In the genomic region with DNA sequence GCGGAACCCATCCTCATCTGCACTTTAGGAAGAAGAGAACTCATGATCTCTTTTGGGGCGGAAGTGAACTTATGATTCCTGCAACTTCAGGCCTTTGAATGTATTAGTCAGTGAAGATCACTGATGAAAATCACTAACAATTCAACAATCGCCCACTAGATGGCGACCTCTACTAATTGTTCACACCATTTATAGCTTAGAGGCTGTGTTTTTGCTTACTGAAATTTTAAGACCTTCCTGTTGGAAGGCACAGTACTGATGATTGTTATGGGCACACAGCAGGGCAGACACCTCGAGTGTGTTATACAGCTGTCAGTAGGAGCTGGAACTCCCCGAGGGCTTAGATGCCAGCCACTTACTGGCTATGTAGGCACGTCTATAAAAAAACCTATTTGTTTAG, we compare ENCODE assay signal across 9 mouse cellular contexts. TPM values are rescaled to one million over a fixed set of nuclear protein-coding genes. Genes with fewer than 3 reads are reported as not detected.
DNase-seq lines count a peak whose midpoint lies in the region; ATAC-seq and TF ChIP-seq lines count a peak whose summit lies in the region.
"Had no signal": no experiment of that assay in that cellular context is flagged by ENCODE, and none has a peak within 500 bp of the region (broad histone marks: within the 10 kb centered on the region; RNA-seq: fewer than 3 reads in every experiment).

No protein-coding gene starts in this region.

- H3K9me3 ChIP-seq in hindbrain, embryonic 11.5 days (ENCODE audit: control insufficient read depth, low read length) = no peaks in the 10 kb centered on the region
- no peaks in the 10 kb centered on the region for H3K9me3 ChIP-seq in lung, postnatal 0 days (ENCODE audit: low read length)

- ATAC-seq in erythroblast, adult 5-6 weeks (replicated peaks; ENCODE audit: low FRiP score, poor library complexity, severe bottlenecking) = peak; percentile 69
- ATAC-seq in hindbrain, embryonic 11.5 days (ENCODE audit: low FRiP score) = peak; percentile 66
- ATAC-seq in lung, postnatal 0 days = peak; percentile 44; the same call in 1 of the 2 replicates

- no peak overlapping the region for H3K4me3 ChIP-seq in hindbrain, embryonic 11.5 days (ENCODE audit: low read depth, low read length)
- H3K4me3 ChIP-seq in layer of hippocampus, adult 2 months = no peak overlapping the region
- no peak overlapping the region for H3K4me3 ChIP-seq in lung, postnatal 0 days (ENCODE audit: low read depth, low read length)

- 0 out of 2 replicates have a peak, but pooled peaks have one; percentile 26 for TF ChIP-seq EP300 in lung, postnatal 0 days (IDR thresholded peaks at IDR 0.05)

- no peak overlapping the region for H3K4me2 ChIP-seq in hindbrain, embryonic 11.5 days (replicated peaks; ENCODE audit: low read depth, low read length)
- H3K4me2 ChIP-seq in lung, postnatal 0 days (replicated peaks; ENCODE audit: low read depth, low read length) = no peak overlapping the region

- H3K27ac ChIP-seq in hindbrain, embryonic 11.5 days (ENCODE audit: low read depth, low read length) = no peak overlapping the region
- no peak overlapping the region for H3K27ac ChIP-seq in layer of hippocampus, adult 2 months
- H3K27ac ChIP-seq in lung, postnatal 0 days (ENCODE audit: low read length) = no peak overlapping the region

- TF ChIP-seq CTCF in layer of hippocampus, adult 2 months (conservative IDR thresholded peaks at IDR 0.05) = peak; percentile 91
- TF ChIP-seq CTCF in lung, postnatal 0 days (IDR thresholded peaks at IDR 0.05) = peak; percentile 84

- no peaks in the 10 kb centered on the region for H3K36me3 ChIP-seq in hindbrain, embryonic 11.5 days (ENCODE audit: control insufficient read depth, insufficient read depth, low read length)
- H3K36me3 ChIP-seq in lung, postnatal 0 days (ENCODE audit: insufficient read depth, low read length) = no peaks in the 10 kb centered on the region

- peak; percentile 36 to 90 for DNase-seq in adrenal gland, adult (ENCODE audit: inconsistent age in 2 of 2, low spot score in 1 of 2)
- no peak for DNase-seq in adrenal gland, postnatal 4 days (ENCODE audit: low spot score in 2 of 2)
- DNase-seq in brain, adult 2 months (ENCODE audit: low read depth, low spot score) = peak; percentile 76
- peak; percentile 85 for DNase-seq in hindbrain, embryonic 11.5 days (ENCODE audit: low spot score)
- DNase-seq in layer of hippocampus, adult 2 months (ENCODE audit: low spot score in 2 of 2) = peak; percentile 67 to 82
- DNase-seq in lung, postnatal 0 days (ENCODE audit: low spot score) = peak; percentile 76
- peak; percentile 81 for DNase-seq in retina, postnatal 1 day

- no peaks in the 10 kb centered on the region for H3K27me3 ChIP-seq in hindbrain, embryonic 11.5 days (ENCODE audit: control insufficient read depth, insufficient read depth, low read length)
- no peaks in the 10 kb centered on the region for H3K27me3 ChIP-seq in lung, postnatal 0 days (replicated peaks; ENCODE audit: insufficient read depth, low read length)

- no peaks in the 10 kb centered on the region for H3K4me1 ChIP-seq in hindbrain, embryonic 11.5 days (replicated peaks; ENCODE audit: control insufficient read depth, insufficient read depth, low read length)
- no peaks in the 10 kb centered on the region for H3K4me1 ChIP-seq in lung, postnatal 0 days (ENCODE audit: insufficient read depth, low read depth, low read length)

- H3K9ac ChIP-seq in hindbrain, embryonic 11.5 days (ENCODE audit: low read depth, low read length) = no peak overlapping the region
- H3K9ac ChIP-seq in lung, postnatal 0 days (replicated peaks; ENCODE audit: low read depth) = no peak overlapping the region

- 22% methylated on average over 7 of the region's 7 CpGs for WGBS in hindbrain, embryonic 11.5 days
- WGBS in lung, postnatal 0 days = 13% methylated on average over 7 of the region's 7 CpGs

RNA-seq across cellular contexts. Expression of gene Myct1, which starts 6.5 kb away (rescaled TPM):
- 1 to 10 TPM; 7.2 to 8.4 TPM for total RNA-seq in adrenal gland, postnatal 4 days (2021)
- total RNA-seq in erythroblast, adult 5-6 weeks (2015; ENCODE audit: low replicate concordance) = 1.0 TPM in 1 of 2 replicates, not detected in the other
- total RNA-seq in erythroblast, adult 5-6 weeks (2017; ENCODE audit: low replicate concordance) = 0.09 TPM in 1 of 2 replicates, not detected in the other
- polyA plus RNA-seq in hindbrain, embryonic 11.5 days (2014; fragmentation: Nextera tagmentation; extraction: Ambion mirVana) = 2.0 and 2.7 TPM in 2 replicates
- total RNA-seq in layer of hippocampus, adult 2 months (2021) = under 1 TPM; 0.20 to 0.25 TPM
- 23.7 and 27.3 TPM in 2 replicates for polyA plus RNA-seq in lung, postnatal 0 days (2015; fragmentation: Nextera tagmentation; extraction: Ambion mirVana)
- polyA plus RNA-seq: C2C12 had no signal

RNA-seq across cellular contexts. Expression of gene Vip, which starts 38.9 kb away (rescaled TPM):
- under 1 TPM; 0.45 to 0.87 TPM for total RNA-seq in adrenal gland, postnatal 4 days (2021)
- total RNA-seq in erythroblast, adult 5-6 weeks (2015; ENCODE audit: low replicate concordance) = not detected in 2 replicates
- total RNA-seq in erythroblast, adult 5-6 weeks (2017; ENCODE audit: low replicate concordance) = not detected in 2 replicates
- polyA plus RNA-seq in hindbrain, embryonic 11.5 days (2014; fragmentation: Nextera tagmentation; extraction: Ambion mirVana) = 0.76 and 1.0 TPM in 2 replicates
- 10 to 100 TPM; 13.6 to 17.5 TPM for total RNA-seq in layer of hippocampus, adult 2 months (2021)
- 0.18 and 0.27 TPM in 2 replicates for polyA plus RNA-seq in lung, postnatal 0 days (2015; fragmentation: Nextera tagmentation; extraction: Ambion mirVana)
- polyA plus RNA-seq: C2C12 had no signal

RNA-seq across cellular contexts. Expression of gene Syne1, which starts 48.8 kb away (rescaled TPM):
- 10 to 100 TPM; 24.9 to 25.9 TPM for total RNA-seq in adrenal gland, postnatal 4 days (2021)
- 50.5 and 51.4 TPM in 2 replicates for total RNA-seq in erythroblast, adult 5-6 weeks (2015; ENCODE audit: low replicate concordance)
- total RNA-seq in erythroblast, adult 5-6 weeks (2017; ENCODE audit: low replicate concordance) = 49.9 and 54.9 TPM in 2 replicates
- polyA plus RNA-seq in hindbrain, embryonic 11.5 days (2014; fragmentation: Nextera tagmentation; extraction: Ambion mirVana) = 4.5 and 6.3 TPM in 2 replicates
- 100 to 1,000 TPM; 307 to 317 TPM for total RNA-seq in layer of hippocampus, adult 2 months (2021)
- 6.2 and 8.0 TPM in 2 replicates for polyA plus RNA-seq in lung, postnatal 0 days (2015; fragmentation: Nextera tagmentation; extraction: Ambion mirVana)

Comparison
In these comparisons a context has a peak if more than half of its experiments do, and no peak if none do; other contexts are left out.
1. DNase-seq: peak in adrenal gland, adult (2 of 2), brain, adult 2 months (single experiment), hindbrain, embryonic 11.5 days (single experiment), layer of hippocampus, adult 2 months (2 of 2), lung, postnatal 0 days (single experiment) and retina, postnatal 1 day (single experiment); none in adrenal gland, postnatal 4 days (0 of 2).
2. RNA of gene Myct1, which starts 6.5 kb away (total RNA-seq): 7.2 to 8.4 TPM in adrenal gland, postnatal 4 days; 0.20 to 0.25 TPM in layer of hippocampus, adult 2 months and 0.09 to 1.0 TPM in erythroblast, adult 5-6 weeks; every median in the first group is over 4 times any median in the second.
3. RNA of gene Vip, which starts 38.9 kb away (total RNA-seq): 13.6 to 17.5 TPM in layer of hippocampus, adult 2 months; 0.45 to 0.87 TPM in adrenal gland, postnatal 4 days and not detected in erythroblast, adult 5-6 weeks; every median in the first group is over 4 times any median in the second.
4. RNA of gene Syne1, which starts 48.8 kb away (total RNA-seq): 307 to 317 TPM in layer of hippocampus, adult 2 months; 49.9 to 54.9 TPM in erythroblast, adult 5-6 weeks and 24.9 to 25.9 TPM in adrenal gland, postnatal 4 days; every median in the first group is over 4 times any median in the second.
5. Peak in every context shown above with its lines, with median percentiles within 50 percentile points of each other: ATAC-seq.